Mouse (Mus musculus) left cerebral cortex, adult 18-20 months (tissue): ENCODE measurements around the gene Olfr1249. TPM values are rescaled to one million over a fixed set of nuclear protein-coding genes. Genes with fewer than 3 reads are reported as not detected.
"Not testable (repeated sequence)": the region's sequence is repeated elsewhere in the genome, so short reads cannot be mapped to it uniquely, and the experiment has no call there.

ENCODE experiments used
- DNase-seq, 2 experiments: peaks; one replicate each; pipeline ENCODE4 v3.0.0; 2021 to 2022; ENCODE audit warnings: low spot score in 2 of 2, mixed read lengths in 1 of 2
- long read RNA-seq, 2 experiments: library from polyadenylated mRNA; stranded (forward); transcript quantifications; one replicate each; pipeline ENCODE4 v2.0.0; 2021
- total RNA-seq, 2 experiments: library from RNA; stranded (reverse); gene quantifications; 2 replicates each; pipeline ENCODE4 v1.2.3; 2021

Olfr1249 gene
- total RNA-seq, result not detected
- long read RNA-seq, experiment 1, result 0 reads
- long read RNA-seq, experiment 2, result 0 reads

DNA sequence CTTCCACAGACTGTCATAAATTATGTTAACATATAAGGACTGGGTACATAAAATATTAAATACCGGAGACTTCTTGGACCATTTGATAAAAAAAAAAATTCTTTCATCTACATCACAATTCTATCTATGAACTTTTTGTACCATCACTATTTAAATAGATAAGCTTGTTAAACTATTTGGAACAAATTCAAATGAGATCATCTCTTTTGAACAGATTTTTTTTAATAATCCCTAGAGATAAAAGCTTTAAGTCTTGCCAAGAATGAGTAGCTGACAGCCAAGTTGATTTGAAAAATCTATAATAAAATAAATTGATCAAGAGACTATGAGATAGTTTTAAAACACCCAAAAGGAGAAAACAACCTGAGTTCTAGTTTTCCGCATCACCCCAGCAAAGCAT is at the start of gene Olfr1249:
TSS of gene Olfr1249 (minus strand) at position 101 of the 400 bp plus-strand sequence.
- DNase-seq, result no peak

DNA sequence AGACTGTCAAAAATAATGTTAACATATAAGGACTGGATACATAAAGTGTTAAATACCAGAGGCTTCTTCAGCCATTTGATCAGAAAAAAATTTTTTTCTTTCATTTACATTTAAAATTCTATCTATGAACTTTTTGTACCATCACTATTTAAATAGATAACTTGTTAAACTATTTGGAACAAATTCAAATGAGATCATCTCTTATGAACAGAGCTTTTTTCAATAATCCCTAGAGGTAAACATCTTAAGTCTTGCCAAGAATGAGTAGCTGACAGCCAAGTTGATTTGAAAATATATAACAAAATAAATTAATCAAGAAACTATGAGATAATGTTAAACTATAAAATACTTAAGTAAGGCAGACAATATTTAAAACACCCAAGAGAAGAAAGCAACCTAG is 37.1 kb upstream of the Olfr1249 start, which contains the start of gene Olfr1251:
TSS of gene Olfr1251 (minus strand) at position 101 of the 400 bp plus-strand sequence.
- DNase-seq, result no peak

GRCm38 (mm10) chr2:89661367-89661766 is 26.6 kb upstream of the Olfr1249 start, which contains the start of gene Olfr1250:
Gene Olfr1250 (minus strand): TSS chr2:89661467.
- DNase-seq, result no peak

GRCm38 (mm10) chr2:89618145-89618544 is 16.6 kb downstream of the Olfr1249 start, which contains the start of gene Olfr1248:
Gene Olfr1248 (minus strand): TSS chr2:89618245.
- not testable (repeated sequence) for DNase-seq

GRCm38 (mm10) chr2:89614030-89614429 is 20.8 kb downstream of the Olfr1249 start, which contains the start of gene Olfr1247:
Gene Olfr1247 (minus strand): TSS chr2:89614130.
- no peak for DNase-seq

- DNase-seq, result no peak
These were observed 41.7 kb downstream of the Olfr1249 start, which contains the start of gene Olfr1246 for GRCm38 (mm10) chr2:89593057-89593456. Gene Olfr1246 (minus strand): TSS chr2:89593157.

Other genes with a start within 250 kb of the Olfr1249 start
- not detected for gene Olfr1238, start 225.3 kb downstream of the Olfr1249 start, total RNA-seq
- gene Olfr1239, start 214.6 kb downstream of the Olfr1249 start, total RNA-seq, result not detected
- gene Olfr1240, start 192.0 kb downstream of the Olfr1249 start, total RNA-seq, result not detected
- not detected for gene Olfr1241, start 147.9 kb downstream of the Olfr1249 start, total RNA-seq
- gene Olfr1242, start 136.6 kb downstream of the Olfr1249 start, total RNA-seq, result not detected
- not detected for gene Olfr1243, start 103.5 kb downstream of the Olfr1249 start, total RNA-seq
- gene Olfr1245, start 56.5 kb downstream of the Olfr1249 start, total RNA-seq, result not detected
- not detected for gene Olfr1246, start 41.8 kb downstream of the Olfr1249 start, total RNA-seq
- under 1 TPM in 1 of 2 experiments, not detected in 1; 0.05 TPM for gene Olfr1247, start 20.9 kb downstream of the Olfr1249 start, total RNA-seq
- gene Olfr1248, start 16.7 kb downstream of the Olfr1249 start, total RNA-seq, result not detected
- not detected for gene Olfr1250, start 26.5 kb upstream of the Olfr1249 start, total RNA-seq
- gene Olfr1251, start 37.0 kb upstream of the Olfr1249 start, total RNA-seq, result not detected
- not detected for gene Olfr1252, start 90.0 kb upstream of the Olfr1249 start, total RNA-seq
- gene Olfr1253, start 122.1 kb upstream of the Olfr1249 start, total RNA-seq, result not detected
- not detected for gene Olfr1254, start 158.6 kb upstream of the Olfr1249 start, total RNA-seq
- gene Olfr1255, start 177.1 kb upstream of the Olfr1249 start, total RNA-seq, result not detected
- not detected for gene Olfr1256, start 206.6 kb upstream of the Olfr1249 start, total RNA-seq
- gene Olfr48, start 213.2 kb upstream of the Olfr1249 start, total RNA-seq, result not detected
- gene Olfr1257, start 243.5 kb upstream of the Olfr1249 start, total RNA-seq, result not detected